Mouse (Mus musculus) brain, embryonic 14.5 days (tissue): ENCODE data around the gene Tpp1. TPM values are rescaled to one million over a fixed set of nuclear protein-coding genes. Genes with fewer than 3 reads are reported as not detected.
A peak's percentile ranks its signal among the peaks of the same experiment; 100 is the strongest.

Source experiments
- DNase-seq: peaks from one replicate; pipeline ENCODE4 v3.0.0-alpha.2; 2011; ENCODE audit warnings: low read depth
- CTCF ChIP-seq: fragments of 200-500 bp; IDR thresholded peaks from 2 replicates; pipeline ENCODE4 v1.5.1; 2012; ENCODE audit warnings: inconsistent platforms, mild to moderate bottlenecking, moderate library complexity, borderline replicate concordance; ENCODE audit not compliant: insufficient read depth, insufficient read length; ENCODE audit errors: extremely low read depth
- POLR2A ChIP-seq: fragments of 200-500 bp; IDR thresholded peaks from 2 replicates; pipeline ENCODE4 v1.6.1; 2012; ENCODE audit warnings: mild to moderate bottlenecking, inconsistent platforms, borderline replicate concordance; ENCODE audit not compliant: poor library complexity, insufficient read depth, insufficient read length, severe bottlenecking; ENCODE audit errors: extremely low read depth
- polyA plus RNA-seq: library from polyadenylated mRNA; depleted of rRNA; stranded (reverse); fragments of >200 nt; gene quantifications from 2 replicates; pipeline ENCODE4 v1.2.3, GENCODE M21; 2012

The Tpp1 gene
- polyA plus RNA-seq, 1 experiment = 42.8 TPM

- no peak for TF ChIP-seq POLR2A
- TF ChIP-seq CTCF = no peak
- peak; percentile 37 for DNase-seq
Measured at GRCm38 (mm10) chr7:105777797-105778552, 25.9 kb upstream of the Tpp1 start.

DNA sequence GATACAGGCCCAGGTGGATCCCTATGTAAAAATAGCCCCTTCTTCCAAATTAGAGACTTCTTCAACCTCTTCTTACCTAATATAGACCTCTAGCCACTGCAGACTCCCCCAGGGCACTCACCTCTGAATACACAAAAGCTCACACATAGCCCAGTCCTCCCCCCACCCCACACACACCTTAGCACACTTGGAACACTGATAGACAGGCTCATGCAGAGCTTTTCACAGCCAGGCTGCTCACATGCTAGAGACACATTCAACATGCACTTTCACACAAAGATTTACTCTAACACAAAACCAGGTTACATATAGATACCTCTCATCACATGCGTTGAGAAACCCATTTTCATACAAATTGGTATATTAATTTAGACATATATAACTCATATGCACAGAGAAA, 25.3 kb upstream of the Tpp1 start:
- no peak for DNase-seq
- TF ChIP-seq POLR2A = no peak
- TF ChIP-seq CTCF = no peak

GRCm38 (mm10) chr7:105776026-105776425, 24.0 kb upstream of the Tpp1 start:
- TF ChIP-seq CTCF (no peak), POLR2A (no peak)
- DNase-seq = no peak

DNA sequence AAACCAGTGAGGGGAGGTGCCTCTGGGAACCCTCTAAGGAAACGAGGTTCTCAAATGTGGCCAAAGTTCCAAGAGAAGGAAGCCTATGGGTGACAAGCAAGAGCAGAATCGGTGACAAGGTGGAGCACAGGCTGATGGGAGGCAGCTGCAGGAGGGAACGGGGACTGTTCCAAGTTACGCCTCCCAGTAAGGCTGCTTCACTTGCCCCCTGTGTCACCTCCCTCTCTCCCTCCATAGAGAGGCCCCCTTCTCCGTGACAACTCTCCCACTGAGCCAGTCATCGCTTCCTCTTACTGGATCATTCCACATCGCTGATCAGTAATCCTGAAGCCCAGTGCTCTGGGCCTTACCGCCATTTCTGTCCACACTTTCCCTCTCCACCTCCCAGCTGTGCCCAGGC, 22.6 kb upstream of the Tpp1 start:
- no peak for TF ChIP-seq CTCF
- TF ChIP-seq POLR2A = no peak
- peak; percentile 28 for DNase-seq

DNA sequence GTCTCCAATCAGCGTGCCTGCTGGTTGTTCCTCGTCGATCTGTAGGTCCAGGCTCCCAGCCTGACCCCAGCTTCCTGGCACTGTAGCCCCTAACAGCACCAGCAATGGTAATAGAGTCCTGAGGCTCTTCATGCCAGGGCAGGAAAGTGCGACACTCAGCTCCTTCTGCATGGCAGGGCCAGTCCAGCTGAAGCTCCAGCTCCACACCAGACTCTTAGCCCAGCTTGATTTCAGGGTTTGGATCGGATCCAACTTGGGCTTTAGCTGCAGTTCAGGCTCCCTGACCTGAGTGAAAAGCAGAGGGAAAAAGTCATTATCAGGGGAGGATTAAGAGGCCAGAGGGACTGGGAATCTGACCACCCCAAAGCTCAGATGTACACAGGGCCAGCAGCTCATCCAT, 21.0 kb upstream of the Tpp1 start:
- DNase-seq = peak; percentile 28

GRCm38 (mm10) chr7:105772331-105772730, 20.3 kb upstream of the Tpp1 start:
- DNase-seq = no peak
- TF ChIP-seq POLR2A (no peak), CTCF (no peak)

More for the DNA sequence above, 21.0 kb upstream of the Tpp1 start:
- TF ChIP-seq CTCF (no peak), POLR2A (no peak)

- DNase-seq = no peak
- TF ChIP-seq POLR2A = no peak
- TF ChIP-seq CTCF = no peak
Measured at GRCm38 (mm10) chr7:105769959-105770358, 17.9 kb upstream of the Tpp1 start.

- TF ChIP-seq CTCF (no peak), POLR2A (no peak)
- DNase-seq = peak; percentile 55
Measured at GRCm38 (mm10) chr7:105767729-105768165, 15.7 kb upstream of the Tpp1 start.

GRCm38 (mm10) chr7:105764331-105764730, 12.3 kb upstream of the Tpp1 start:
- TF ChIP-seq CTCF (no peak), POLR2A (no peak)
- DNase-seq = no peak

DNA sequence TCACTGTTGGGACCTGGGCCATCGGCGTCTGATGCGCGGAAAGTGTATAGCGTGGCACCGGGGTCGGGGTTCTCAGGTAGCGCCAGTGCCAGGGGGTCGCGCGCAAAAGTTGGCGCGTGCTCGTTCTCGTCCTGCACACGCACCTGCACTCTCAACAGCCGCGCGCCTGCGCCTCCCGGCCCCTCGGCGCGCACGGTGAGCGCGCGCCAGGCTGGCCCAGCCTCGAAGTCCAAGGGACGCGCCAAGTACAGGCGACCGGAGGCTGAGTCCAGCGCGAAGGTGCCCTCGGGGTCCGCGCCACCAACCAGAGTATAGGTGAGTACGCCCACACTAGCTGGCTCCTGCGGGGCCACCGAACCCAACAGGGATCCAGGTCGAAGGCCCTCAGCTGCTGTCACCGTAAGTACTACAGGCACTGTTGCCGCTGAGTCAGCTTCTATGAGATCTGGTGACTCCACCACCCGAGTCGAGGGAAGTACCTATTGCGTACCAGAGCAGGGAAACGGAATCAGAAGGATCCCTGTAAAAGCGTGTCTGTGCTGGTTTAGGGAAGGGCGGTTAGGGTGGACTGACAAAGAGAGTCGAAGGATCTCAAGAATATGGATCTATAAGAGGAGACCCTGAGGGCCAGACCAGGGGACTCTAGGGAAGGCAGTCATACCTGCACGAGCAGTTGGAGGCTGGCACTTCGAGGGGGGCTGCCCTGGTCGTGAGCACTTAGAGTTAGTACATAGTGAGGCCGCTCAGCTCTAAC, 10.7 kb upstream of the Tpp1 start:
- TF ChIP-seq CTCF (no peak), POLR2A (no peak)
- peak; percentile 22 for DNase-seq

- TF ChIP-seq CTCF (no peak), POLR2A (no peak)
- no peak for DNase-seq
Measured at GRCm38 (mm10) chr7:105761813-105762484, 9.9 kb upstream of the Tpp1 start.
